24 mouse cellular contexts compared by ENCODE assay signal in the genomic region with DNA sequence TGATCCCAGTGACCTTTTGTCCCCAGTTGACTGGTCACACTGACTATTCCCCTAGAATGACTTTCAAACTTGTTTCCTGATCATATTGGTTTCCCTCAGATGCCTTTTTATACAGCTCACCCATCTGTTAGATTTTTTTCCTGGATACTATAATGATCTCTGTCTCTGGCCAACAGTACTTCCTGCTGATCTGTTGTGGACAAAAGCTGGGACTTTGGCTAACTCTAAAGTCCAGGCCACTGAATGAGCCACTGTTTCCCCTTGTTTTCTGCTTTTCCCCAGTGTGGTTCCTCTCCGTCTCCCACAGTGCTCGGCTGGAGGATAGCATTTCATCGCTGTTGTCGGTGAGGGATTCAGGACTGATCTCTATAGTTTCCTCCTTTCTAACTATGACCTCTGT. TPM values are rescaled to one million over a fixed set of nuclear protein-coding genes. Genes with fewer than 3 reads are reported as not detected.
"Had no signal": no experiment of that assay in that cellular context is flagged by ENCODE, and none has a peak within 500 bp of the region (broad histone marks: within the 10 kb centered on the region; RNA-seq: fewer than 3 reads in every experiment).

No protein-coding gene starts in this region.

RNA-seq across cellular contexts. Expression of a gene that starts 19.0 kb away (rescaled TPM):
- total RNA-seq: gastrocnemius, adult 2 months; gastrocnemius, postnatal 10 days; gastrocnemius, postnatal 25 days; heart, postnatal 10 days; heart, postnatal 25 days; layer of hippocampus, postnatal 14 days; layer of hippocampus, postnatal 36 days; left cerebral cortex, adult 18-20 months; left cerebral cortex, postnatal 10 days; left cerebral cortex, postnatal 25 days; left cerebral cortex, postnatal 4 days had no signal
- polyA plus RNA-seq: frontal cortex, adult 2 months; heart, embryonic 10.5 days; heart, embryonic 12.5 days; heart, embryonic 14.5 days; hindbrain, embryonic 12.5 days; hindbrain, embryonic 14.5 days; kidney, embryonic 14.5 days; limb, embryonic 11.5 days; limb, embryonic 13.5 days; limb, embryonic 15.5 days; liver, embryonic 11.5 days; liver, embryonic 13.5 days had no signal

RNA-seq across cellular contexts. Expression of a gene that starts 19.2 kb away (rescaled TPM):
- total RNA-seq: gastrocnemius, adult 2 months; gastrocnemius, postnatal 25 days; granulocyte monocyte progenitor cell, adult 5-6 weeks; layer of hippocampus, postnatal 14 days had no signal
- polyA plus RNA-seq: heart, embryonic 10.5 days; hindbrain, embryonic 12.5 days had no signal
